Mouse (Mus musculus): ENCODE data around the gene Tnfrsf18. TPM values are rescaled to one million over a fixed set of nuclear protein-coding genes. Genes with fewer than 3 reads are reported as not detected.

Tnfrsf18 gene
- polyA plus RNA-seq, 1 experiment: 0.30 TPM

GRCm38 (mm10) chr4:156059261-156059660, 33.3 kb downstream of the Tnfrsf18 start, which contains the start of gene Ttll10:
Gene Ttll10 (minus strand): TSS chr4:156059414.
- H3K79me3 ChIP-seq (ENCODE audit: low read depth): no peaks in the 10 kb centered on the region
- no peaks in the 10 kb centered on the region for H3K36me3 ChIP-seq (ENCODE audit: control insufficient read depth, insufficient read depth)
- peaks cover 62% of the 10 kb centered on the region for H3K27me3 ChIP-seq (ENCODE audit: control insufficient read depth, insufficient read depth, insufficient read length)
- H3K79me2 ChIP-seq (ENCODE audit: control insufficient read depth, insufficient read depth): no peaks in the 10 kb centered on the region
- no peak within 1 kb of the TSS for H3ac ChIP-seq (ENCODE audit: control insufficient read depth, insufficient read length, low read depth)
- no peak within 1 kb of the TSS for H3K4me3 ChIP-seq (ENCODE audit: insufficient read depth, poor library complexity, severe bottlenecking)
- TF ChIP-seq FOSL1 (IDR thresholded peaks at IDR 0.05; ENCODE audit: insufficient read depth, low read length, poor library complexity, severe bottlenecking) (no peak), MYOG (IDR thresholded peaks at IDR 0.05; ENCODE audit: control insufficient read depth, extremely low read depth, insufficient read length) (no peak), CTCF (IDR thresholded peaks at IDR 0.05; ENCODE audit: control insufficient read depth, insufficient read depth, insufficient read length) (no peak), MAX (IDR thresholded peaks at IDR 0.05) (no peak), MYOD1 (IDR thresholded peaks at IDR 0.05; ENCODE audit: control insufficient read depth, insufficient read length, low read depth) (no peak)

- Histone ChIP-seq H3ac (ENCODE audit: control insufficient read depth, insufficient read length, low read depth) (no peak overlapping the region), H3K4me3 (ENCODE audit: insufficient read depth, poor library complexity, severe bottlenecking) (no peak overlapping the region), H3K36me3 (ENCODE audit: control insufficient read depth, insufficient read depth) (no peaks in the 10 kb centered on the region), H3K79me2 (ENCODE audit: control insufficient read depth, insufficient read depth) (no peaks in the 10 kb centered on the region), H3K27me3 (ENCODE audit: control insufficient read depth, insufficient read depth, insufficient read length) (peaks cover 60% of the 10 kb centered on the region), H3K79me3 (ENCODE audit: low read depth) (no peaks in the 10 kb centered on the region)
- TF ChIP-seq CEBPB (IDR thresholded peaks at IDR 0.05; ENCODE audit: low read depth): no peak
- no peak for TF ChIP-seq MYOD1 (IDR thresholded peaks at IDR 0.05; ENCODE audit: control insufficient read depth, insufficient read length, low read depth)
- no peak for TF ChIP-seq USF1 (IDR thresholded peaks at IDR 0.05; ENCODE audit: low read depth)
- TF ChIP-seq FOSL1 (IDR thresholded peaks at IDR 0.05; ENCODE audit: insufficient read depth, low read length, poor library complexity, severe bottlenecking): no peak
- TF ChIP-seq MYOG (IDR thresholded peaks at IDR 0.05; ENCODE audit: control insufficient read depth, extremely low read depth, insufficient read length): no peak
- no peak for TF ChIP-seq CTCF (IDR thresholded peaks at IDR 0.05; ENCODE audit: control insufficient read depth, insufficient read depth, insufficient read length)
- no peak for TF ChIP-seq MAX (IDR thresholded peaks at IDR 0.05)
Observed at GRCm38 (mm10) chr4:156059713-156060112, 33.7 kb downstream of the Tnfrsf18 start.

GRCm38 (mm10) chr4:156063861-156064509, 38.0 kb downstream of the Tnfrsf18 start:
- Histone ChIP-seq H3K27me3 (ENCODE audit: control insufficient read depth, insufficient read depth, insufficient read length) (peaks cover 38% of the 10 kb centered on the region), H3K4me3 (ENCODE audit: insufficient read depth, poor library complexity, severe bottlenecking) (no peak overlapping the region), H3K36me3 (ENCODE audit: control insufficient read depth, insufficient read depth) (no peaks in the 10 kb centered on the region), H3K79me2 (ENCODE audit: control insufficient read depth, insufficient read depth) (no peaks in the 10 kb centered on the region), H3K79me3 (ENCODE audit: low read depth) (no peaks in the 10 kb centered on the region), H3ac (ENCODE audit: control insufficient read depth, insufficient read length, low read depth) (no peak overlapping the region)
- TF ChIP-seq CEBPB (IDR thresholded peaks at IDR 0.05; ENCODE audit: low read depth): no peak
- TF ChIP-seq MYOG (IDR thresholded peaks at IDR 0.05; ENCODE audit: control insufficient read depth, extremely low read depth, insufficient read length): no peak
- no peak for TF ChIP-seq MYOD1 (IDR thresholded peaks at IDR 0.05; ENCODE audit: control insufficient read depth, insufficient read length, low read depth)
- TF ChIP-seq USF1 (IDR thresholded peaks at IDR 0.05; ENCODE audit: low read depth): no peak
- no peak for TF ChIP-seq MAX (IDR thresholded peaks at IDR 0.05)
- no peak for TF ChIP-seq CTCF (IDR thresholded peaks at IDR 0.05; ENCODE audit: control insufficient read depth, insufficient read depth, insufficient read length)
- TF ChIP-seq FOSL1 (IDR thresholded peaks at IDR 0.05; ENCODE audit: insufficient read depth, low read length, poor library complexity, severe bottlenecking): no peak

GRCm38 (mm10) chr4:156064510-156064897, 38.5 kb downstream of the Tnfrsf18 start:
- Histone ChIP-seq H3K79me2 (ENCODE audit: control insufficient read depth, insufficient read depth) (no peaks in the 10 kb centered on the region), H3K79me3 (ENCODE audit: low read depth) (no peaks in the 10 kb centered on the region), H3K27me3 (ENCODE audit: control insufficient read depth, insufficient read depth, insufficient read length) (peaks cover 36% of the 10 kb centered on the region), H3K36me3 (ENCODE audit: control insufficient read depth, insufficient read depth) (no peaks in the 10 kb centered on the region), H3K4me3 (ENCODE audit: insufficient read depth, poor library complexity, severe bottlenecking) (no peak overlapping the region), H3ac (ENCODE audit: control insufficient read depth, insufficient read length, low read depth) (no peak overlapping the region)
- TF ChIP-seq MYOG (IDR thresholded peaks at IDR 0.05; ENCODE audit: control insufficient read depth, extremely low read depth, insufficient read length) (no peak), CTCF (IDR thresholded peaks at IDR 0.05; ENCODE audit: control insufficient read depth, insufficient read depth, insufficient read length) (no peak), FOSL1 (IDR thresholded peaks at IDR 0.05; ENCODE audit: insufficient read depth, low read length, poor library complexity, severe bottlenecking) (no peak), MAX (IDR thresholded peaks at IDR 0.05) (no peak), CEBPB (IDR thresholded peaks at IDR 0.05; ENCODE audit: low read depth) (no peak)

- Histone ChIP-seq H3K4me3 (ENCODE audit: insufficient read depth, poor library complexity, severe bottlenecking) (no peak overlapping the region), H3K79me3 (ENCODE audit: low read depth) (no peaks in the 10 kb centered on the region), H3ac (ENCODE audit: control insufficient read depth, insufficient read length, low read depth) (no peak overlapping the region), H3K27me3 (ENCODE audit: control insufficient read depth, insufficient read depth, insufficient read length) (peaks cover 33% of the 10 kb centered on the region), H3K36me3 (ENCODE audit: control insufficient read depth, insufficient read depth) (no peaks in the 10 kb centered on the region), H3K79me2 (ENCODE audit: control insufficient read depth, insufficient read depth) (no peaks in the 10 kb centered on the region)
- TF ChIP-seq MAX (IDR thresholded peaks at IDR 0.05) (no peak), FOSL1 (IDR thresholded peaks at IDR 0.05; ENCODE audit: insufficient read depth, low read length, poor library complexity, severe bottlenecking) (no peak), CEBPB (IDR thresholded peaks at IDR 0.05; ENCODE audit: low read depth) (no peak), MYOG (IDR thresholded peaks at IDR 0.05; ENCODE audit: control insufficient read depth, extremely low read depth, insufficient read length) (no peak), USF1 (IDR thresholded peaks at IDR 0.05; ENCODE audit: low read depth) (no peak), MYOD1 (IDR thresholded peaks at IDR 0.05; ENCODE audit: control insufficient read depth, insufficient read length, low read depth) (no peak)
Observed at GRCm38 (mm10) chr4:156065156-156065894, 39.4 kb downstream of the Tnfrsf18 start.
